Mouse (Mus musculus) hindbrain, embryonic 16.5 days (tissue): ENCODE data around the gene Zbtb38. TPM values are rescaled to one million over a fixed set of nuclear protein-coding genes. Genes with fewer than 3 reads are reported as not detected.

Experiments
- ATAC-seq: fragments of 200-750 bp; cut with Nextera tagmentation; 2 replicates; pipeline ENCODE4 v1.8.0; 2017; ENCODE audit warnings: moderate TSS enrichment, moderate library complexity
- H3K27ac ChIP-seq: fragments of 300-500 bp; sonication (generic); 2 replicates; pipeline ENCODE4 v1.5.1; 2014; ENCODE audit warnings: low read depth, mild to moderate bottlenecking, control low read depth, low read length, moderate library complexity
- H3K27me3 ChIP-seq: fragments of 300-500 bp; sonication (generic); replicated peaks from 2 replicates; pipeline ENCODE4 v1.6.1; 2014; ENCODE audit warnings: low read length; ENCODE audit not compliant: control insufficient read depth, insufficient read depth
- H3K36me3 ChIP-seq: fragments of 300-500 bp; sonication (generic); 2 replicates; pipeline ENCODE4 v1.6.1; 2014; ENCODE audit warnings: mild to moderate bottlenecking, low read length, moderate library complexity, mixed read lengths; ENCODE audit not compliant: control insufficient read depth, insufficient read depth
- H3K4me1 ChIP-seq: fragments of 300-500 bp; sonication (generic); 2 replicates; pipeline ENCODE4 v1.6.1; 2014; ENCODE audit warnings: low read depth, low read length; ENCODE audit not compliant: control insufficient read depth, insufficient read depth
- H3K4me2 ChIP-seq: fragments of 300-500 bp; sonication (generic); 2 replicates; pipeline ENCODE4 v1.6.1; 2014; ENCODE audit warnings: mild to moderate bottlenecking, low read length, control low read depth, moderate library complexity
- H3K4me3 ChIP-seq: fragments of 300-500 bp; sonication (generic); 2 replicates; pipeline ENCODE4 v1.5.1; 2014; ENCODE audit warnings: mild to moderate bottlenecking, low read length, control low read depth, moderate library complexity
- H3K9ac ChIP-seq: fragments of 300-500 bp; sonication (generic); 2 replicates; pipeline ENCODE4 v1.6.1; 2014; ENCODE audit warnings: low read depth, mild to moderate bottlenecking, control low read depth, low read length, moderate library complexity
- H3K9me3 ChIP-seq: fragments of 300-500 bp; sonication (generic); 2 replicates; pipeline ENCODE4 v1.6.1; 2014; ENCODE audit warnings: mild to moderate bottlenecking, low read length, moderate library complexity; ENCODE audit not compliant: control insufficient read depth
- WGBS: fragments of 180-500 bp; shearing (Covaris S2); extraction: QIAGEN DNeasy Blood & Tissue Kit; methylation state at CpG from one replicate; pipeline ENCODE4 v1.1.7; 2014; 5-methylcytosine and 5-hydroxymethylcytosine counted together
- polyA plus RNA-seq: library from polyadenylated mRNA; unstranded; fragments of >200 nt; fragmentation: Nextera tagmentation; extraction: Ambion mirVana; gene quantifications from 2 replicates; pipeline ENCODE4 v1.2.1, GENCODE M21; 2015

The Zbtb38 gene
- polyA plus RNA-seq, 1 experiment from 2014 or later = 43.8 TPM

GRCm38 (mm10) chr9:96728338-96729162, 24.1 kb downstream of the Zbtb38 start:
- peaks cover 38% of the 10 kb centered on the region for H3K4me1 ChIP-seq

GRCm38 (mm10) chr9:96727688-96728087, 24.9 kb downstream of the Zbtb38 start:
- H3K4me1 ChIP-seq = peaks cover 38% of the 10 kb centered on the region
- H3K9me3 ChIP-seq = no peaks in the 10 kb centered on the region

More at GRCm38 (mm10) chr9:96728338-96729162, 24.1 kb downstream of the Zbtb38 start:
- H3K36me3 ChIP-seq = no peaks in the 10 kb centered on the region
- no peak for ATAC-seq
- 57% methylated on average over 16 of the region's 16 CpGs for WGBS
- no peaks in the 10 kb centered on the region for H3K27me3 ChIP-seq
- H3K9ac ChIP-seq = peak overlapping the region; percentile 32; the same call in 1 of the 2 replicates
- H3K9me3 ChIP-seq = no peaks in the 10 kb centered on the region
- peak overlapping the region; percentile 66 for H3K4me2 ChIP-seq
- H3K27ac ChIP-seq = peak overlapping the region; percentile 87
- H3K4me3 ChIP-seq = peak overlapping the region; percentile 44

GRCm38 (mm10) chr9:96726336-96727131, 26.1 kb downstream of the Zbtb38 start:
- Histone ChIP-seq H3K4me3 (peak overlapping the region; percentile 2; the same call in 1 of the 2 replicates), H3K9ac (peak overlapping the region; percentile 39; the same call in 1 of the 2 replicates), H3K4me1 (peaks cover 38% of the 10 kb centered on the region), H3K27ac (peak overlapping the region; percentile 69), H3K27me3 (no peaks in the 10 kb centered on the region), H3K4me2 (peak overlapping the region; percentile 46), H3K9me3 (no peaks in the 10 kb centered on the region), H3K36me3 (no peaks in the 10 kb centered on the region)
- 31% methylated on average over 14 of the region's 14 CpGs for WGBS
- no peak for ATAC-seq

More at GRCm38 (mm10) chr9:96727688-96728087, 24.9 kb downstream of the Zbtb38 start:
- WGBS = 89% methylated on average over 6 of the region's 6 CpGs
- Histone ChIP-seq H3K4me2 (peak overlapping the region; percentile 66), H3K27me3 (no peaks in the 10 kb centered on the region), H3K4me3 (no peak overlapping the region), H3K27ac (peak overlapping the region; percentile 36), H3K36me3 (no peaks in the 10 kb centered on the region), H3K9ac (0 out of 2 replicates have a peak overlapping the region, but pooled peaks have one; percentile 17)
- no peak for ATAC-seq

- no peaks in the 10 kb centered on the region for H3K9me3 ChIP-seq
- 0 out of 2 replicates have a peak, but pooled peaks have one; percentile 18 for ATAC-seq
- H3K4me3 ChIP-seq = no peak overlapping the region; the same call in 1 of the 2 replicates
- 20% methylated on average over 9 of the region's 9 CpGs for WGBS
- H3K27ac ChIP-seq = peak overlapping the region; percentile 69
- 0 out of 2 replicates have a peak overlapping the region, but pooled peaks have one; percentile 19 for H3K9ac ChIP-seq
- H3K36me3 ChIP-seq = no peaks in the 10 kb centered on the region
- H3K4me1 ChIP-seq = peaks cover 40% of the 10 kb centered on the region
- H3K27me3 ChIP-seq = no peaks in the 10 kb centered on the region
- peak overlapping the region; percentile 46 for H3K4me2 ChIP-seq
Measured at GRCm38 (mm10) chr9:96725582-96726320, 26.9 kb downstream of the Zbtb38 start.

- no peak overlapping the region for H3K4me3 ChIP-seq
- H3K36me3 ChIP-seq = no peaks in the 10 kb centered on the region
- H3K27me3 ChIP-seq = no peaks in the 10 kb centered on the region
- no peak overlapping the region for H3K27ac ChIP-seq
- peaks cover 47% of the 10 kb centered on the region for H3K4me1 ChIP-seq
- H3K9me3 ChIP-seq = no peaks in the 10 kb centered on the region
- H3K4me2 ChIP-seq = no peak overlapping the region
- ATAC-seq = no peak
- 92% methylated on average over 6 of the region's 6 CpGs for WGBS
- H3K9ac ChIP-seq = no peak overlapping the region
Measured at GRCm38 (mm10) chr9:96723650-96724049, 29.0 kb downstream of the Zbtb38 start.

GRCm38 (mm10) chr9:96721163-96721799, 31.4 kb downstream of the Zbtb38 start:
- Histone ChIP-seq H3K27me3 (no peaks in the 10 kb centered on the region), H3K4me1 (peaks cover 32% of the 10 kb centered on the region), H3K9ac (no peak overlapping the region), H3K36me3 (no peaks in the 10 kb centered on the region), H3K27ac (no peak overlapping the region), H3K9me3 (no peaks in the 10 kb centered on the region), H3K4me2 (no peak overlapping the region), H3K4me3 (no peak overlapping the region)
- WGBS = 91% methylated on average over 8 of the region's 8 CpGs
- no peak for ATAC-seq

GRCm38 (mm10) chr9:96720510-96721162, 32.0 kb downstream of the Zbtb38 start:
- Histone ChIP-seq H3K4me2 (peak overlapping the region; percentile 86), H3K9ac (no peak overlapping the region), H3K27ac (peak overlapping the region; percentile 92), H3K27me3 (no peaks in the 10 kb centered on the region), H3K9me3 (no peaks in the 10 kb centered on the region), H3K4me3 (no peak overlapping the region; the same call in 1 of the 2 replicates), H3K36me3 (no peaks in the 10 kb centered on the region), H3K4me1 (peaks cover 26% of the 10 kb centered on the region)
- no peak for ATAC-seq
- WGBS = 68% methylated on average over 11 of the region's 11 CpGs
